Mouse (Mus musculus): ENCODE measurements around the gene Nptx1. TPM values are rescaled to one million over a fixed set of nuclear protein-coding genes. Genes with fewer than 3 reads are reported as not detected.

Gene Nptx1
- polyA plus RNA-seq, 1 experiment from 2014 or later, result not detected

- no peaks in the 10 kb centered on the region for H3K4me1 ChIP-seq (ENCODE audit: insufficient read depth)
- peaks cover 16% of the 10 kb centered on the region; the same call in 1 of the 2 replicates for H3K27me3 ChIP-seq (ENCODE audit: insufficient read depth, low read length)
- TF ChIP-seq CTCF (IDR thresholded peaks at IDR 0.05; ENCODE audit: low read depth), result no peak
- no peaks in the 10 kb centered on the region for H3K9me3 ChIP-seq (ENCODE audit: low read length)
- ATAC-seq, result no peak
- H3K4me2 ChIP-seq (ENCODE audit: low read depth, low read length), result no peak overlapping the region
- 36% methylated on average over 9 of the region's 9 CpGs for WGBS (ENCODE audit: insufficient replicate concordance)
- H3K27ac ChIP-seq (ENCODE audit: low read depth), result no peak overlapping the region
- no peak for DNase-seq
- no peak overlapping the region for H3K4me3 ChIP-seq (ENCODE audit: low read depth, low read length)
- H3K36me3 ChIP-seq (replicated peaks; ENCODE audit: insufficient read depth, low read length), result no peaks in the 10 kb centered on the region
- no peak overlapping the region for H3K9ac ChIP-seq (replicated peaks)
These were observed 15.6 kb upstream of the Nptx1 start for GRCm38 (mm10) chr11:119563166-119563565.

DNA sequence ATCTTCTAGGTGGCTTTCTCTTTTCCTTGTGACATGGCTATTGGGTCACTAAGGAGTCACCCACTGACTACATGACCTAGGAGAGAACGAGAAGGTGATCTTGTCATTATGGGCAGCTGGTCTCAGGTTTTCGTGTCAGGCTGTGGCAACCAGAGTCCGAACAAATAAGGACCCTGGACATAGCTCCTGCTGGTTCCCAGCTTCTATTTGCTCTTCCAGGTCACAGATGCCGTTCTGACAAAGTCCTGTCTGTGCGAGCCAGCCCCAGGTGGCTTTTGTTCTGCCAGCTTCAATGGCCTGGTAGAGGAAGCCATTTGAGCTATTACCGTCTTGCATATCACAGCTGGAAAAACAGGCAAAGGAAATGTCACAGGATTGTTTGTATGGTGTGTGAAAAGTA is 14.7 kb upstream of the Nptx1 start:
- Histone ChIP-seq H3K9me3 (ENCODE audit: low read length) (no peaks in the 10 kb centered on the region), H3K4me2 (ENCODE audit: low read depth, low read length) (no peak overlapping the region), H3K27ac (ENCODE audit: low read depth) (no peak overlapping the region), H3K9ac (replicated peaks) (no peak overlapping the region), H3K4me3 (ENCODE audit: low read depth, low read length) (no peak overlapping the region), H3K4me1 (ENCODE audit: insufficient read depth) (no peaks in the 10 kb centered on the region), H3K36me3 (replicated peaks; ENCODE audit: insufficient read depth, low read length) (no peaks in the 10 kb centered on the region), H3K27me3 (ENCODE audit: insufficient read depth, low read length) (peaks cover 19% of the 10 kb centered on the region; the same call in 1 of the 2 replicates)
- peak; percentile 77 for ATAC-seq
- 29% methylated on average over 6 of the region's 6 CpGs for WGBS (ENCODE audit: insufficient replicate concordance)
- no peak for TF ChIP-seq CTCF (IDR thresholded peaks at IDR 0.05; ENCODE audit: low read depth)
- no peak for TF ChIP-seq EP300 (IDR thresholded peaks at IDR 0.05; ENCODE audit: low read depth)
- DNase-seq, result no peak

DNA sequence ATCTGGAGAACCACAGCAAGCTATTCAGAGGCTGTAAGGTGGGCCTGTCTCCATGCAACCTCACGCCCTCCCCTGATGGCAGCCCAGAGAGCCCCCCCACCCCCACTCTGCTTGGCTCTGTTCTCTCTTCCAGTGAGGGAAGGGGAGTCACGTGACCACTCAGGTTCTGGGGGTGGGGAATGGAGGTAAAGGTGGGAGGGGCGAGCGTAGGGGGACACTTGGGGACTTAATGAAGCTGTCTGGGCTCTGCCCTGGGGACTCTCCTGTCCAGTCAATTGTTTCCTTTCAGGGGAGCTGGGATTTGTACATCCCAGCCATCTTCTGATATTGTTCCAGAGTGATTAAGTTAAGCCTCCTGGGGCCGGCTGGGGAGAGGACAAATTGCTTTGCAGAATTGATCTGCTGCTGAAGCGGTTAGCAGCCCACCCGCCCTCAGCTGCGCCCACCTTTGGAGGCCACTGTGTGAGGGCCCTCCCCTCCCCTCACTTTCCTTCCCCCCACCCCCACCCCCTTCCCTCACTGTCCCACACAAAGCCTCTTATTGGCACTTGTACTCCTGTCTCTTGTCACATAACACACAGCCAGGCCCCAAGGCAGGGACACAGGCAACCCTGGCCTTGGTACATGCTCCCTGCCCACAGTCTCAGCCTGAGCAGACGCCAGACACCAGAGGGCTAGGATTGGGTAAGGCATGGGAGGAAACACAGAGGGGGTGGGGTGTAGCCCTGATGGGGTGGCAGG is 11.5 kb upstream of the Nptx1 start:
- Histone ChIP-seq H3K27ac (ENCODE audit: low read depth) (no peak overlapping the region), H3K9me3 (ENCODE audit: low read length) (no peaks in the 10 kb centered on the region), H3K27me3 (ENCODE audit: insufficient read depth, low read length) (0 out of 2 replicates have a peak, but pooled peaks cover 16% of the 10 kb centered on the region), H3K9ac (replicated peaks) (no peak overlapping the region), H3K4me1 (ENCODE audit: insufficient read depth) (no peaks in the 10 kb centered on the region), H3K36me3 (replicated peaks; ENCODE audit: insufficient read depth, low read length) (no peaks in the 10 kb centered on the region), H3K4me2 (ENCODE audit: low read depth, low read length) (no peak overlapping the region), H3K4me3 (ENCODE audit: low read depth, low read length) (no peak overlapping the region)
- no peak for DNase-seq
- 24% methylated on average over 8 of the region's 9 CpGs for WGBS (ENCODE audit: insufficient replicate concordance)
- no peak for ATAC-seq
- no peak for TF ChIP-seq EP300 (IDR thresholded peaks at IDR 0.05; ENCODE audit: low read depth)
- no peak for TF ChIP-seq CTCF (IDR thresholded peaks at IDR 0.05; ENCODE audit: low read depth)

- ATAC-seq (no peak), DNase-seq (no peak)
- H3K27me3 ChIP-seq (ENCODE audit: insufficient read depth, low read length), result 0 out of 2 replicates have a peak, but pooled peaks cover 10% of the 10 kb centered on the region
- no peak overlapping the region for H3K4me3 ChIP-seq (ENCODE audit: low read depth, low read length)
- H3K36me3 ChIP-seq (replicated peaks; ENCODE audit: insufficient read depth, low read length), result no peaks in the 10 kb centered on the region
- no peak overlapping the region for H3K27ac ChIP-seq (ENCODE audit: low read depth)
- H3K9me3 ChIP-seq (ENCODE audit: low read length), result no peaks in the 10 kb centered on the region
- no peaks in the 10 kb centered on the region for H3K4me1 ChIP-seq (ENCODE audit: insufficient read depth)
- 37% methylated on average over 16 of the region's 17 CpGs for WGBS (ENCODE audit: insufficient replicate concordance)
- no peak overlapping the region for H3K9ac ChIP-seq (replicated peaks)
- TF ChIP-seq EP300 (IDR thresholded peaks at IDR 0.05; ENCODE audit: low read depth) (no peak), CTCF (IDR thresholded peaks at IDR 0.05; ENCODE audit: low read depth) (no peak)
- no peak overlapping the region for H3K4me2 ChIP-seq (ENCODE audit: low read depth, low read length)
These were observed 10.7 kb upstream of the Nptx1 start for GRCm38 (mm10) chr11:119557940-119558869.

DNA sequence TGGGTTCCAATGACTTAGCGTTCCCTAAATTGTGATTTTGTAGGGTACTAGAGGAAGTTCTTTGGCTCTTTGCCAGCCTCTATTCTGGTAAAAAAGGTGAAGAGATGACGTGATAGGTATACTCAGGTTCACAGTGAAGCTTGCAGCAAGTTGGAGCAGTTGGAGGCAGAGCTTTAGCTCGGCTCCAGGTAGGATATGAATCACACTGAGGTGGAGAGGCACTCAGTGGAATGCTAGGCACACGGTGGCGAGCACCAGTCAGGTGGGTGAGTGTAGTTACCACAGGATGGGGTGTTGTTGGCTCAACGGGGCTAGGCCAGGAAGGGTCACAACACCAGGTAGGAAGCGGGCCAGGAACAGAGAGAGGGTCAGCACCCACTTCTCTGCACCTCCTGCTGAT is 7.6 kb upstream of the Nptx1 start:
- DNase-seq, result no peak
- Histone ChIP-seq H3K9ac (replicated peaks) (no peak overlapping the region), H3K27me3 (ENCODE audit: insufficient read depth, low read length) (0 out of 2 replicates have a peak, but pooled peaks cover 9% of the 10 kb centered on the region), H3K4me3 (ENCODE audit: low read depth, low read length) (no peak overlapping the region), H3K9me3 (ENCODE audit: low read length) (no peaks in the 10 kb centered on the region), H3K4me2 (ENCODE audit: low read depth, low read length) (no peak overlapping the region), H3K36me3 (replicated peaks; ENCODE audit: insufficient read depth, low read length) (no peaks in the 10 kb centered on the region), H3K4me1 (ENCODE audit: insufficient read depth) (peaks cover 8% of the 10 kb centered on the region), H3K27ac (ENCODE audit: low read depth) (no peak overlapping the region)
- ATAC-seq, result no peak
- TF ChIP-seq CTCF (IDR thresholded peaks at IDR 0.05; ENCODE audit: low read depth) (no peak), EP300 (IDR thresholded peaks at IDR 0.05; ENCODE audit: low read depth) (no peak)
- 71% methylated on average over 7 of the region's 7 CpGs for WGBS (ENCODE audit: insufficient replicate concordance)

DNA sequence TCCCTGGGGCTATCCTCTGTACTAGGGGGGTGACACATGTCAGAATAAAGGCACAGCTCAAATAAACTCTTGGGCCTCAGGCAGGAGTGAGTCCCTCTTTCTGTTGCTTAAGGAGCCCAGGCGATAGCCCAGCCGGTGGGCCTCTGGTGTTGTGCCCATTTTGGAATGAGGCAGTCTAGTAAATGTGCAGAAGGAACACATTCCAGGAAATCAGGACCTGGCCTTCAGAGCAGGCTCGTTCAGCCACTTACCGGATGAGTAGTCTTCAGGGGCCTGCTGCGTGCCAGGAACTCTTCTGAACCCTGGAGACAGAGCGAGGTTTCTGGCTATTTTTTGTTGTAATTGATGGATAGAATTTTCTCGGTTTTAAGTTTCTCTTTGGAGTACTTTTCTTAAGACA is 7.2 kb upstream of the Nptx1 start:
- Histone ChIP-seq H3K36me3 (replicated peaks; ENCODE audit: insufficient read depth, low read length) (no peaks in the 10 kb centered on the region), H3K4me2 (ENCODE audit: low read depth, low read length) (no peak overlapping the region), H3K9me3 (ENCODE audit: low read length) (no peaks in the 10 kb centered on the region), H3K9ac (replicated peaks) (no peak overlapping the region), H3K4me3 (ENCODE audit: low read depth, low read length) (no peak overlapping the region), H3K27me3 (ENCODE audit: insufficient read depth, low read length) (peaks cover 13% of the 10 kb centered on the region), H3K4me1 (ENCODE audit: insufficient read depth) (peaks cover 8% of the 10 kb centered on the region), H3K27ac (ENCODE audit: low read depth) (no peak overlapping the region)
- no peak for TF ChIP-seq EP300 (IDR thresholded peaks at IDR 0.05; ENCODE audit: low read depth)
- TF ChIP-seq CTCF (IDR thresholded peaks at IDR 0.05; ENCODE audit: low read depth), result no peak
- ATAC-seq (no peak), DNase-seq (no peak)
- WGBS (ENCODE audit: insufficient replicate concordance), result 75% methylated on average over 7 of the region's 7 CpGs

All from liver, postnatal 0 days (tissue).